Mouse (Mus musculus) kidney, postnatal 10 days (tissue): ENCODE measurements around the gene Dohh.

ENCODE experiments used
- DNase-seq: peaks from one replicate; pipeline ENCODE4 v3.0.0; 2021; ENCODE audit warnings: mixed read lengths

Gene Dohh

GRCm38 (mm10) chr10:81383802-81384604, at the start of gene Dohh, which contains the start of gene Gm48551:
Dohh (plus strand) TSS chr10:81384428.
Gm48551 (plus strand) TSS chr10:81384466.
- DNase-seq = peak; percentile 100

- peak; percentile 65 for DNase-seq
Observed at GRCm38 (mm10) chr10:81335393-81336340, 48.6 kb upstream of the Dohh start.

- no peak for DNase-seq
Observed at GRCm38 (mm10) chr10:81336558-81336957, 47.7 kb upstream of the Dohh start.

GRCm38 (mm10) chr10:81340551-81341332, 43.5 kb upstream of the Dohh start:
- no peak for DNase-seq

GRCm38 (mm10) chr10:81341333-81341949, 42.8 kb upstream of the Dohh start:
- DNase-seq = peak; percentile 90

- peak; percentile 50 for DNase-seq
Observed at GRCm38 (mm10) chr10:81342686-81343505, 41.3 kb upstream of the Dohh start, which contains the start of gene Gipc3. Gipc3 (minus strand) TSS chr10:81343266.

GRCm38 (mm10) chr10:81344421-81345161, 39.6 kb upstream of the Dohh start:
- peak; percentile 56 for DNase-seq

GRCm38 (mm10) chr10:81345162-81345534, 39.1 kb upstream of the Dohh start:
- DNase-seq = no peak

- peak; percentile 88 for DNase-seq
Observed at GRCm38 (mm10) chr10:81346453-81347067, 37.7 kb upstream of the Dohh start.

- peak; percentile 73 for DNase-seq
Observed at GRCm38 (mm10) chr10:81349146-81349545, 35.1 kb upstream of the Dohh start.

GRCm38 (mm10) chr10:81349961-81350350, 34.3 kb upstream of the Dohh start:
- no peak for DNase-seq

- DNase-seq = peak; percentile 100
Observed at GRCm38 (mm10) chr10:81350351-81351063, 33.7 kb upstream of the Dohh start, which contains the start of gene Hmg20b. Hmg20b (minus strand) TSS chr10:81350480.

- DNase-seq = no peak
Observed at GRCm38 (mm10) chr10:81351678-81352291, 32.4 kb upstream of the Dohh start.

- DNase-seq = no peak
Observed at GRCm38 (mm10) chr10:81354738-81355477, 29.3 kb upstream of the Dohh start.

- DNase-seq = no peak
Observed at GRCm38 (mm10) chr10:81355533-81355932, 28.7 kb upstream of the Dohh start.

GRCm38 (mm10) chr10:81356352-81356990, 27.8 kb upstream of the Dohh start:
- DNase-seq = no peak
